Mouse (Mus musculus): ENCODE data around the gene Asb16.

Asb16 gene

GRCm38 (mm10) chr11:102268520-102269244, at the start of gene Asb16:
Gene Asb16 (plus strand): TSS chr11:102268743.
- DNase-seq (ENCODE audit: low read depth, low spot score): no peak

- DNase-seq (ENCODE audit: low read depth, low spot score): peak; percentile 81
These were observed 49.8 kb upstream of the Asb16 start for GRCm38 (mm10) chr11:102218783-102219182.

DNA sequence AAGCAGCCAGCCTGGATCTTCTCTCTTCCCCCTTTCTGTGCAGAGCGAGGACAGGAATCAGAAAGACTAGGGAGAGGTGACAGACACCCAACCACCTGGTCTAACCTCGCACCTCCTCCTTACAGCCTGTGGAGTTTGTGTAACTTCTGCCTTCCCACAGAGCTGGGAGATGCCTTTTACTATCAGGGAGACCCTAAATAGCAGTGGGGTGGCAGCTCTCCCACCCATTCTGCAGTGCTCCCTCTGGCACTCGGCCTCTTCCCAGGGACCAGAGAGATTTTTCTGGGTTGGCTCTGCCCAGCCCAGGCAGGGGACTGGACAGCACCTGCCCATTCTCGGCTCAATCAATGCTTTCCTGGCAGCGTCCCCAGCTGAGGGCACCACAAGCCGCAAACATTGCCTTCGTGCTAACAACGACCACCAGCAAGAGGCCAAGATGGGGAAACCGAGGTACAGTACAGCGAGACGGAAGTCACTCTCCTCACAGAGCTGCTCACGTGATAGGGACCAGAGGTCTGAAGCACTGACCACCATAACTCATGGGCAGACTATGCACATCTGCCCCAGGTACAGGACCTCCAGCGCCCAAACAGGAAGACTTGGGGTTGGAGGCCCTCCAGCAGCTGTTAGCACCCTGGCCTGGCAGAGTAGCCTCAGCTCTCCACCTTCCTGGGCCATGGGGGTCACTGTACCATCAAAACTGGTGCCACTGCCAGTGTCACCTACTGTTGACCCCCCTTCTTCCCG, 49.1 kb upstream of the Asb16 start:
- no peak for DNase-seq (ENCODE audit: low read depth, low spot score)

- no peak for DNase-seq (ENCODE audit: low read depth, low spot score)
These were observed 48.6 kb upstream of the Asb16 start for GRCm38 (mm10) chr11:102219994-102220346.

DNA sequence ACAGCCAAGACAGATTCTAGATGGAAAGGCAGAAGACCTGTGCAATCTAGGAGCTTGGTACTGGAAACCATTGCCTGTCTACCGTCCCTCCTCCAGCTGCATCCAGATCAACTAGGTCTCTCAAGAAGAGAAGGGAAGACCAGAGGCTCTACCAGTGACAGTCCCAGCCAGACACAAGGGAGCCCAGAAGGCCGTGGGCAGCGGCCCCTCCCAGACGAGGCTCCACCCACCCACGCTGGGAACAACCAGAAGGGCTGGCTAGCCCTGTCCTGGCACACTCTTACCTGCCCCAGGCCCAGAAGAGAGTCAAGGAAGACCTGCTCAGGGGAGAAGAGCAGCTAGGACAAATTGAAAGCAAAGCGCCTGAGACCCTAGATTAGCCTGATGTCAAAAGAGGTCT, 48.1 kb upstream of the Asb16 start:
- DNase-seq (ENCODE audit: low read depth, low spot score): no peak

- DNase-seq (ENCODE audit: low read depth, low spot score): no peak
These were observed 47.1 kb upstream of the Asb16 start for GRCm38 (mm10) chr11:102221243-102221953.

DNA sequence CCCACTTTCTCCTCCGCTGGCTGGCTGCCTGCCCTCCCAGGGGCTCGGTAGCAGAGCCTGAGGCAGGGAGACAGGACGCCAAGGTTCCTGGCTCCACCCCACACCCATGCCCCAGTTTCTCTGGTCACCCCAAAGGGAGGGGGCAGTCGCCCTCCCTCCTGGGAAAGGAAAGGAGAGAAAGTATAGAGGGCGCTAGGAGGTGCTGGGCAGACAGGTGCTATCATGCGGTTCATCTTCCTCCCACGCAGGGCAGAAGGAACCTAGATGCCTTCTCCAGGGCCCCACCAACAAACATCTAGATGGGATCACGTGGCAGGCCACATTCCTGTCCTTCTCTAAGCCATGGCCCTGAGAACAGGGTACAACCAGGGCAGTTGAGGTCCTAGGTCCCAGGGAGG, 46.6 kb upstream of the Asb16 start:
- no peak for DNase-seq (ENCODE audit: low read depth, low spot score)

GRCm38 (mm10) chr11:102223166-102223565, 45.4 kb upstream of the Asb16 start:
- DNase-seq (ENCODE audit: low read depth, low spot score): no peak

GRCm38 (mm10) chr11:102224686-102225085, 43.9 kb upstream of the Asb16 start:
- DNase-seq (ENCODE audit: low read depth, low spot score): no peak

- no peak for DNase-seq (ENCODE audit: low read depth, low spot score)
These were observed 43.3 kb upstream of the Asb16 start for GRCm38 (mm10) chr11:102225221-102225620.

GRCm38 (mm10) chr11:102226067-102226978, 42.2 kb upstream of the Asb16 start:
- DNase-seq (ENCODE audit: low read depth, low spot score): no peak

DNA sequence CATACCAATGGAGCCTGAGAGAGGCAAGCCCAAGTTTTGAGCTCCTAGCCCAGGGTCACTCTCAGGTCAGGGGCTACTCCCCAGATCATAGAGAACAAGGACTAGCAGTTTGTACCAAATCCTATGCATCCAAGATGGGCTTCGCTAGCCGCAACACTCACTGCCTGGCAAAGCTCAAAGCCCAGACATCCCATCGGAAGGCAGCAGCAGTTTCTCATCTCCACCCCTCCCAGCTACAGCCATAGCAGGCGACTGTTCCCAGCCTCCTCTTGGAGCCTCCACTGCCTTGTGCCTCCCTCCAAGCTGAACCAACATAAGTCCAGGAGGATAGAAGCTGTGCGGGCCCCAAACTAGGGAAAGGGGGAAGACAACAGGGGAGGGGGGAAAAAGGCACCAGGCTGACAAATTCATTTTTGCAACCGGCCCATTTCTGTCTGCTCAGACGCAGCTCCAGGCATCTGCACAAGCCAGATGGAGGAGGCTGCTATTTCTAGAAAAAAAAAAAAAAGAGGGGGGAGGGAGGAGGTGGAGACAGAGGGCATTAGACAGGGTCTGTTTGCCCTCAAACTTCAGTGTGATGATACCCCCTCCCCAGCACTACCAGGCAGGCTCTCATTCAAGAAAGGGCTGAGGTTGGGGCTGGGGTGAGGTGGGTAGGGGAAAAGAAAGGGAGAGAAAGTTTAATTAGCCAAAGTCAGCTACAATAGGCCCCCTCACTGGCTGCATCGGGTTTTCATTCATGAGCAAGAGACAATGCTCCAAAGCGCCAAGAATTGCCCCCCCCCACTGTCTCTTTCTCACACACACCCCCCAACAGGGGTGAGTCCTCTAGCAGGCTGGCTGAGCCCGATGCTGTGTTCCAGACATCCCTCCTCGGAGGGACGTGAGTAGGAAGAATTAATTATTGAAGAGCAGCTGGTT, 41.0 kb upstream of the Asb16 start:
- DNase-seq (ENCODE audit: low read depth, low spot score): no peak

- no peak for DNase-seq (ENCODE audit: low read depth, low spot score)
These were observed 40.4 kb upstream of the Asb16 start for GRCm38 (mm10) chr11:102228191-102228545.

GRCm38 (mm10) chr11:102228646-102229268, 39.8 kb upstream of the Asb16 start:
- DNase-seq (ENCODE audit: low read depth, low spot score): no peak

DNA sequence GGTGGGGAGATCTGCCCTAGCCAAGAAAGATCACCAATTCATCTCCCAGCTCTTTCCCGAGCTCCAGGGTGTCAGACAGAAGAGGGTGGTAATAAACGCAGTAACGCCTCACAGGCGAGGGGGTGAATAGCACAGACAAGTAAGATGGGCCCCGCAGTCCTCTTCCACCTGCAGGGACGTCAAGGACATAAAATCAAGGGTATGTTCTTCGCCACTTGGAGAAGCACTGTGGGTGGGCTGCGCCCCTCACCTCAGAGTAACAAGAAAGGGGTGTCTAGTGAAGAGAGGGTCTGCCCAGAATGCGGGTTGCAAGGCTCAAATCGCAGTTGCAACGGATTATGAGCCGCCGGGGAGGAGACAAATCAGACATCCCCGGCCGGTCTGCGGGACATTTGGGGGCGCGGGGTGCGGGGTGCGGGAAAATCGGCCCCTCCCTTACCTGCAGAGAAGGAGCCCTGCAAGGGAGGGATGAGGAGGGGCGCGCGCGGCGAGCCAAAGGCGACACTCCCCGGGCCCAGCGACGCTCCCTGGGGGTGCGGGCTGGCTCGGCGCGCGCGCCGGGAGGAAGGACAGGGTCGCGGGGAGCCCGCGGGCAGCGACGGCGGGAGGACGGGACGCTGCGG, 39.1 kb upstream of the Asb16 start:
- DNase-seq (ENCODE audit: low read depth, low spot score): no peak

GRCm38 (mm10) chr11:102230006-102230741, 38.4 kb upstream of the Asb16 start, which contains the start of gene Hdac5:
Gene Hdac5 (minus strand): TSS chr11:102230166.
- peak; percentile 97 for DNase-seq (ENCODE audit: low read depth, low spot score)

DNA sequence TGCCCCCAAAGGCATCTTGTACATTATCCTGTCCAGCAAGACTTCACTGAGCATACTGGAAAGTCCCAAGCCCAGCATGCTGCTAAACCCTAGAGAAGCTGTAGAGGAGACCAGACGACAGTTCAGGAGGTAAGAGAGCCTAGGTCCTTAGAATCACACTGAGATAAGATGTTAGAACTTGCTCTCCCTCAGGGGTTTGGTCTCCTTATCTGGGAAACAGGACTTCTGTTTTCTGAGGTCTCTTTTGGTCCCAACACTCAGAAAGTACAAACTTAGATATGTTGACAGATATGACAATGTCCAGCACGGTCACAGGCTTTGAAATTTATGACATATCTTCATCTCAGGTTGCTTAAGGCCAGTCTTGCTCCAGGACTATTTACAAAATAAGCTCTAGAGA, 32.5 kb upstream of the Asb16 start:
- DNase-seq (ENCODE audit: low read depth, low spot score): no peak

DNA sequence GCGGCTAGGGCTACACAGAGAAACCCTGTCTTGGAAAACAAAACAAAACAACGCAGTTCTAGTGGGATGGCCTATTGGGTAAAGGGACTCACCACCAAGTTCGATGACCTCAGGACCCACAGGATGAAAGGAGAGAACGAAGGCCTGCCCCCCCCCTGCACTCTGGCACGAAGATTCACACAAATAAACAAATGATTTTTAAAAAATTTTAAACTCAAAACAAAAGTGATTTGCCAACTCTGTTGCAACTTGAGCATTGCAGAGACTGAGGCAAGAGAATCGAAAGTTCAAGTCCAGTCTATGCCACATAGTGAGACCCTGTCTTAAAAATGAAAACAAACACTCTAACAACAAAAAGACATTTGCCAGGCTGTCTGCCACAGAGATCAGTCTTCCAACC, 27.9 kb upstream of the Asb16 start:
- DNase-seq (ENCODE audit: low read depth, low spot score): no peak

DNA sequence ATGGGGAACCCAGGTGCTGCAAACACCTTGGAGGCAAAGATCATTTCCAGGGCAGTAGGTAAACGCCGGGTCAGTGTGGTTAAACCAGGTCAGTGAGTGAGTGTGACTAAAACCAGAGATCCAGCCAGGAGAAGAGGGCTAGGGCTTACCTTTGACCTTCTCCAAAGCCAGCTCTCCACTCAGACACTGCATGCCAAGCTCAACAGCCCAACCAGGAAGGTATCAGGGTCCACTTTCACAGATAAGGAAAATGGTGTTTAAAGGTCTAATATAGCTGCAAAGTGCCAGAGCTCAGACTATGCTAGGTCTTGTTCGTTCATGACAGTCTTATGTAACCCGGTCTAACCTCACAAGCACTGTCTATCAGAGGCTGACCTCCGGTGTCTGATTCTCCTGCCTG, 27.3 kb upstream of the Asb16 start:
- DNase-seq (ENCODE audit: low read depth, low spot score): no peak
